ENCODE assay signal across 11 mouse cellular contexts in genomic region chr15:12245580-12246359, GRCm38 (mm10). TPM values are rescaled to one million over a fixed set of nuclear protein-coding genes. Genes with fewer than 3 reads are reported as not detected.
DNase-seq lines count a peak whose midpoint lies in the region; ATAC-seq and TF ChIP-seq lines count a peak whose summit lies in the region.
"Had no signal": no experiment of that assay in that cellular context is flagged by ENCODE, and none has a peak within 500 bp of the region (broad histone marks: within the 10 kb centered on the region; RNA-seq: fewer than 3 reads in every experiment).

No protein-coding gene starts in this region.

- no peak overlapping the region for H3K9ac ChIP-seq in heart, postnatal 0 days (replicated peaks; ENCODE audit: low read depth, low read length)
- H3K9ac ChIP-seq in forebrain, embryonic 16.5 days (replicated peaks; ENCODE audit: low read depth, low read length), result no peak overlapping the region

- no peak overlapping the region for H3K4me3 ChIP-seq in heart, postnatal 0 days (ENCODE audit: low read depth, low read length)
- H3K4me3 ChIP-seq in forebrain, embryonic 16.5 days (replicated peaks; ENCODE audit: low read length), result no peak overlapping the region

- peak overlapping the region; percentile 87 for H3K27ac ChIP-seq in heart, postnatal 0 days (ENCODE audit: low read depth)
- no peak overlapping the region for H3K27ac ChIP-seq in forebrain, embryonic 16.5 days (ENCODE audit: low read length)

- H3K36me3 ChIP-seq in heart, postnatal 0 days (replicated peaks; ENCODE audit: control insufficient read depth, insufficient read depth, low read length), result peaks cover 17% of the 10 kb centered on the region; the same call in 1 of the 2 replicates
- peaks cover 2% of the 10 kb centered on the region; the same call in 1 of the 2 replicates for H3K36me3 ChIP-seq in forebrain, embryonic 16.5 days (ENCODE audit: control insufficient read depth, insufficient read depth)

- peaks cover 18% of the 10 kb centered on the region; the same call in 1 of the 2 replicates for H3K4me1 ChIP-seq in heart, postnatal 0 days (ENCODE audit: control insufficient read depth, insufficient read depth)
- H3K4me1 ChIP-seq in forebrain, embryonic 16.5 days (replicated peaks; ENCODE audit: control insufficient read depth, insufficient read depth, low read length), result no peaks in the 10 kb centered on the region

- no peaks in the 10 kb centered on the region for H3K27me3 ChIP-seq in heart, postnatal 0 days (ENCODE audit: control insufficient read depth, insufficient read depth, low read length)
- H3K27me3 ChIP-seq in forebrain, embryonic 16.5 days (replicated peaks; ENCODE audit: control insufficient read depth, insufficient read depth, low read length), result no peaks in the 10 kb centered on the region

- WGBS in heart, postnatal 0 days, result 16% methylated on average over 6 of the region's 6 CpGs
- 79% methylated on average over 6 of the region's 6 CpGs for WGBS in forebrain, embryonic 16.5 days

- H3K4me2 ChIP-seq in heart, postnatal 0 days (ENCODE audit: low read depth, low read length), result 0 out of 2 replicates have a peak overlapping the region, but pooled peaks have one; percentile 2
- H3K4me2 ChIP-seq in forebrain, embryonic 16.5 days (ENCODE audit: low read length), result no peak overlapping the region

- no peak for TF ChIP-seq EP300 in heart, postnatal 0 days (IDR thresholded peaks at IDR 0.05; ENCODE audit: low read depth)

- no peaks in the 10 kb centered on the region for H3K9me3 ChIP-seq in heart, postnatal 0 days (replicated peaks; ENCODE audit: control insufficient read depth, low read length)
- H3K9me3 ChIP-seq in forebrain, embryonic 16.5 days (ENCODE audit: control insufficient read depth, low read length), result no peaks in the 10 kb centered on the region

- DNase-seq in heart, adult 11 months, result peak; percentile 90
- DNase-seq in heart, adult 9 months (ENCODE audit: low spot score in 2 of 2), result no peak
- peak; percentile 57 for DNase-seq in right cerebral cortex, adult 18-20 months
- no peak for DNase-seq in right cerebral cortex, postnatal 10 days (ENCODE audit: low spot score in 2 of 2)
- DNase-seq in heart, postnatal 0 days (ENCODE audit: low spot score), result peak; percentile 61
- DNase-seq in ovary, postnatal 36 days (ENCODE audit: low spot score), result no peak
- DNase-seq: cerebellum, adult 8-10 months; kidney, postnatal 25 days; thymus, adult 18-20 months had no signal

- ATAC-seq in heart, postnatal 0 days (ENCODE audit: insufficient read depth, low read depth), result peak; percentile 39
- ATAC-seq in neutrophil, adult 5-6 weeks (ENCODE audit: extremely low read depth, insufficient number of reproducible peaks, low FRiP score, poor library complexity, severe bottlenecking), result 0 out of 2 replicates have a peak, but pooled peaks have one; percentile 13
- ATAC-seq in forebrain, embryonic 16.5 days, result no peak

- TF ChIP-seq CTCF in heart, postnatal 0 days (IDR thresholded peaks at IDR 0.05; ENCODE audit: low read depth), result no peak

RNA-seq across cellular contexts. Expression of gene Mtmr12, which starts 40.9 kb away (rescaled TPM):
- 9.8 and 19.2 TPM in 2 replicates for total RNA-seq in heart, postnatal 0 days (2014; rRNA removed; ENCODE audit: low replicate concordance)
- polyA plus RNA-seq in heart, postnatal 0 days (2015; fragmentation: Nextera tagmentation; extraction: Ambion mirVana), result 4.9 and 5.4 TPM in 2 replicates
- total RNA-seq in neutrophil, adult 5-6 weeks (2017), result 29.7 and 32.8 TPM in 2 replicates
- polyA plus RNA-seq in forebrain, embryonic 16.5 days (2015; fragmentation: Nextera tagmentation; extraction: Ambion mirVana), result 10.8 and 12.3 TPM in 2 replicates

Comparison
In these comparisons a context has a peak if more than half of its experiments do, and no peak if none do; other contexts are left out.
1. DNase-seq: peak in heart, adult 11 months (single experiment), right cerebral cortex, adult 18-20 months (single experiment) and heart, postnatal 0 days (single experiment); none in heart, adult 9 months (0 of 2), right cerebral cortex, postnatal 10 days (0 of 2) and ovary, postnatal 36 days (single experiment).